Mouse (Mus musculus) ES-Bruce4 (cell line): ENCODE data around the gene Paqr3. TPM values are rescaled to one million over a fixed set of nuclear protein-coding genes. Genes with fewer than 3 reads are reported as not detected.

ENCODE experiments used
- H3K27ac ChIP-seq: 2 replicates; pipeline ENCODE4 v1.5.1; 2012; ENCODE audit warnings: low read length, inconsistent platforms; ENCODE audit not compliant: insufficient read depth
- H3K27me3 ChIP-seq: 2 replicates; pipeline ENCODE4 v1.6.1; 2012; ENCODE audit warnings: mild to moderate bottlenecking, low read length, inconsistent platforms; ENCODE audit not compliant: control insufficient read depth, poor library complexity, insufficient read depth, severe bottlenecking
- H3K36me3 ChIP-seq: 2 replicates; pipeline ENCODE4 v1.6.1; 2012; ENCODE audit warnings: inconsistent platforms, mild to moderate bottlenecking, low read length, moderate library complexity; ENCODE audit not compliant: control insufficient read depth, poor library complexity, insufficient read depth, severe bottlenecking
- H3K4me1 ChIP-seq: one replicate; pipeline ENCODE4 v1.8.1; 2011; ENCODE audit warnings: low read length; ENCODE audit not compliant: control insufficient read depth, insufficient read depth
- H3K4me3 ChIP-seq: 2 replicates; pipeline ENCODE4 v1.5.1; 2011; ENCODE audit warnings: low read depth, mild to moderate bottlenecking, low read length
- H3K9ac ChIP-seq: 2 replicates; pipeline ENCODE4 v1.6.1; 2012; ENCODE audit warnings: low read depth, mild to moderate bottlenecking, inconsistent platforms; ENCODE audit not compliant: poor library complexity, severe bottlenecking
- H3K9me3 ChIP-seq: replicated peaks from 2 replicates; pipeline ENCODE4 v1.6.1; 2012; ENCODE audit warnings: mild to moderate bottlenecking, low read length, inconsistent platforms; ENCODE audit not compliant: control insufficient read depth, poor library complexity, insufficient read depth, severe bottlenecking
- CTCF ChIP-seq: IDR thresholded peaks from one replicate; pipeline ENCODE4 v1.8.1; 2011; ENCODE audit warnings: low read depth, low read length
- EP300 ChIP-seq: IDR thresholded peaks from 2 replicates; pipeline ENCODE4 v1.6.1; 2011; ENCODE audit warnings: low read depth, low read length; ENCODE audit not compliant: insufficient read depth
- POLR2A ChIP-seq: IDR thresholded peaks from one replicate; pipeline ENCODE4 v1.8.1; 2011; ENCODE audit warnings: low read length; ENCODE audit not compliant: insufficient read depth
- polyA plus RNA-seq: library from polyadenylated mRNA; stranded (reverse); fragments of >200 nt; gene quantifications from 2 replicates; pipeline ENCODE4 v1.2.4, GENCODE M21; 2011; ENCODE audit warnings: low read depth; ENCODE audit not compliant: missing spikeins, insufficient read depth, insufficient read length

Gene Paqr3
- polyA plus RNA-seq, 1 experiment = 13.4 TPM

DNA sequence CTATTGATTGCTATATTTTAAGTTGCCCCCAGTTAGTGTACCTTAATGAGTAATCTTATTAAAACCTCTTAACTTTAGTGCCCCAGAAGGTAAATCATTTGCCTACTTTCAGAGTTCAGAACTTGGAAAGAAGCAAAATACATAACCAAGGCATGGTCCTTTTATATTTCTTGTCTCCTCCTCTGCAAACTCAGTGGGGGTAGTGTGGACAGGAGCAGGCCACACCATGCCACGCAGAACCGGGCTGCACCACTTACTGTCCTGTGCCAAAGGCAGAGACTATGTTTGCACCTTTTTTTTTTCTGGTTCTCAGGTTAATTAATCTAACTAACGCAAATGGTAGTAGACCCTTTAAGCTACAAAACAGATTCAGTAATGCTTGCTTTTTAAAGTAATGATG is 22.0 kb downstream of the Paqr3 start:
- Histone ChIP-seq H3K9ac (no peak overlapping the region), H3K27me3 (no peaks in the 10 kb centered on the region), H3K9me3 (no peaks in the 10 kb centered on the region), H3K4me3 (no peak overlapping the region), H3K27ac (no peak overlapping the region), H3K4me1 (peaks cover 2% of the 10 kb centered on the region), H3K36me3 (no peaks in the 10 kb centered on the region)
- TF ChIP-seq EP300 = no peak
- TF ChIP-seq CTCF = no peak
- no peak for TF ChIP-seq POLR2A

DNA sequence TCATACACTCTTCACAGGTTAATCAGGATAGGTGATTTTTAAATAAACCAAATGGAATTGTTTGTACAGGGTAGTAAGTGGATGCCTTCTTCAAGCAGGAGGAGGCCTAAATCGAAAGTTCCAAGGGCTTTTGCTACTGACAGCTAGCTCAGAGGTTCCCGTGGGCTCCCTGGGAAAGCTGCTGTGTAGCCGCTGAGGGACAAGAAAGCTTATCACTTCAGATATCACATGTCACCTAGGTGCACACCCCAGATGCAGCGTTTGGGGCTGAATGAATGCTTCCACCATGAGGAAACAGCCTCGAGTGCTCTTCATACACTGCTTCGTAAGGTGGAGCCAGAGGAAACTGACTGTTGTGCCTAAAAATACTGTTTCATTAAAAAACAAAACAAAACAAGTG is 23.2 kb downstream of the Paqr3 start:
- H3K36me3 ChIP-seq = no peaks in the 10 kb centered on the region
- H3K9ac ChIP-seq = no peak overlapping the region
- no peak overlapping the region for H3K4me3 ChIP-seq
- no peaks in the 10 kb centered on the region for H3K27me3 ChIP-seq
- TF ChIP-seq CTCF (no peak), POLR2A (no peak), EP300 (no peak)
- no peak overlapping the region for H3K27ac ChIP-seq
- H3K4me1 ChIP-seq = peaks cover 2% of the 10 kb centered on the region
- H3K9me3 ChIP-seq = no peaks in the 10 kb centered on the region

DNA sequence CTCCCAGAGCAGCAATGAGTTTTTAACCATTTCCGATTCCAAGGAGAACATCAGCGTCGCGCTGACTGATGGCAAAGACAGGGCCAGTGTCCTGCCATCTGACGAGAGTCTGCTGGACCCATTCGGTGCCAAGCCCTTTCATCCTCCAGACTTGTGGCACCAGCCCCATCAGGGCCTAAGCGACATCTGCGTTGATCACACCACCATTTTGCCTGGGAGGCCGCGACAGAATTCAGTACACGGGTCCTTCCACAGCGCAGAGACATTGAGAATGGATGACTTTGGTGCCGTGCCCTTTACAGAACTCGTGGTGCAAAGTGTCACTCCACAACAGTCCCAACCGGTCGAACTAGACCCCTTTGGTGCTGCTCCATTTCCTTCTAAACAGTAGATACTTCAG is 23.6 kb downstream of the Paqr3 start:
- Histone ChIP-seq H3K27ac (no peak overlapping the region), H3K4me1 (peaks cover 2% of the 10 kb centered on the region), H3K36me3 (no peaks in the 10 kb centered on the region), H3K9me3 (no peaks in the 10 kb centered on the region), H3K27me3 (no peaks in the 10 kb centered on the region), H3K4me3 (peak overlapping the region; percentile 37), H3K9ac (no peak overlapping the region)
- TF ChIP-seq EP300 (no peak), CTCF (no peak), POLR2A (no peak)

DNA sequence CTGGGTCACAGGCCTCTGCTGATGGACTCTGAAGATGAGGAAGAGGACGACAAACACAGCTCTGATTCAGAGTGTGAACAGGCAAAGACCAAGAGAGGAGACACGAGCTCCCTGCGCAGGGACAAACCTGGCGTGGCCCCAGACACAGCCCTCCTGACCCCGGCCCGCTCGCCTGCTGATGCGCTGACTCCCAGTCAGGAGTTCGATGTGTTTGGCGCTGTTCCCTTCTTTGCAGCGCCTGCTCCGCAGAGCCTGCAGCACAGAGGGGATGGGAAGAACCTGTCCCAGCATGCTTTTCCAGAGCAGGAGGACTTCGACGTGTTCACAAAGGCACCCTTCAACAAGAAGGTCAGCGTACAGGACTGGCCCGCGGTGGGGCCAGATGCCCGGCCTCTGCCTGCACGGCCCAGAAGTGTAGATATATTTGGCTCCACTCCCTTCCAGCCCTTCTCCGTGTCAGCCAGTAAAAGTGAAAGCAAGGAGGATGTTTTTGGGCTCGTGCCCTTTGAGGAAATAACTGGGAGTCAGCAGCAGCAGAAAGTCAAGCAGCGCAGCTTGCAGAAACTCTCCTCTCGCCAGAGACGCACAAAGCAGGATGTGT is 24.3 kb downstream of the Paqr3 start:
- no peak for TF ChIP-seq CTCF
- no peak for TF ChIP-seq EP300
- TF ChIP-seq POLR2A = no peak
- no peaks in the 10 kb centered on the region for H3K9me3 ChIP-seq
- H3K27ac ChIP-seq = no peak overlapping the region
- H3K27me3 ChIP-seq = no peaks in the 10 kb centered on the region
- H3K4me1 ChIP-seq = peaks cover 2% of the 10 kb centered on the region
- no peak overlapping the region for H3K9ac ChIP-seq
- H3K4me3 ChIP-seq = peak overlapping the region; percentile 37
- no peaks in the 10 kb centered on the region for H3K36me3 ChIP-seq

DNA sequence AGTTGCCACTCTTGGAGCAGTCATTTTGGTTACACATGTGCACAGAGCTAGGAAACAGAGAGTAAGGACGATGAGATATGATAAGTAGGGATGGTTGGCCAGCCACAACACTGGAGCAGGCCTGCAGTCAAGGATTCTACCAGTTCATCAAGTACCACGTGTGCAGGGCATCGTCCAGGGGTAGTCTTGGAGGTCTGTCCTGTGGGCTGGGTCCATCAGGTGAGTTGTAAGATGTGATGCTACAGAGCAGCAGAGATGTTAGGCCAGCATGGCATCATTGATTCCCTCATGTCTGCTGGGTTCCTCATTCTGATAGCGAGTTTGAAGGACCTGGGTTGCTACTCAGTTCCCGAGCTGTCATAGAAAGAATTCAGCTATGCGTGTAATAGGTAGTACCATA is 26.3 kb downstream of the Paqr3 start:
- H3K9me3 ChIP-seq = no peaks in the 10 kb centered on the region
- no peak overlapping the region for H3K27ac ChIP-seq
- H3K4me1 ChIP-seq = peaks cover 2% of the 10 kb centered on the region
- H3K9ac ChIP-seq = no peak overlapping the region
- no peak overlapping the region for H3K4me3 ChIP-seq
- H3K36me3 ChIP-seq = no peaks in the 10 kb centered on the region
- no peaks in the 10 kb centered on the region for H3K27me3 ChIP-seq
- TF ChIP-seq POLR2A (no peak), CTCF (no peak), EP300 (no peak)

DNA sequence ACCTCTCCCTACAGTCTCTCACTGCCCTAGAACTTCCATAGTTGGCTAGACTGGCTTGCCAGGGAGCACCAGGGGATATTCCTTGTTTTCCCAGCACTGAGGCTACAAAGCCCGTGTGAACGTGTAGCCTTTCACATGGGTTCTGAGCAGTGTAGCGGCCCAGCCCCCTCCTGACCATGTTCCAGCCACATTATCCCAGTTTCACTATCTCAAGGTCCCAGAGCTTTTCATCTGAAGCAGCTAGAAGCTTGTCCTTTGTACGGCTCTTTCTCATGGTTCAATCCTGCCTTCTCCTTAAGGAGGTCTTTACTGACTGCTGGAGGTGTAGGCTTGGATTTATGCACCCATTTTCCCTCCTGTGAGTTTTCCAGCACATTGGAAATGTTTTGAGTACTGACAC is 26.9 kb downstream of the Paqr3 start:
- Histone ChIP-seq H3K9ac (no peak overlapping the region), H3K27me3 (no peaks in the 10 kb centered on the region), H3K27ac (no peak overlapping the region), H3K36me3 (no peaks in the 10 kb centered on the region), H3K4me1 (peaks cover 2% of the 10 kb centered on the region), H3K9me3 (no peaks in the 10 kb centered on the region), H3K4me3 (no peak overlapping the region)
- no peak for TF ChIP-seq EP300
- TF ChIP-seq POLR2A = no peak
- TF ChIP-seq CTCF = no peak
